Mouse (Mus musculus) midbrain, embryonic 14.5 days (tissue): ENCODE measurements around the gene Bcor. TPM values are rescaled to one million over a fixed set of nuclear protein-coding genes. Genes with fewer than 3 reads are reported as not detected.

ENCODE experiments used
- ATAC-seq: fragments of 200-750 bp; cut with Nextera tagmentation; 2 replicates; pipeline ENCODE4 v1.8.0; 2017; ENCODE audit warnings: moderate number of reproducible peaks, moderate library complexity; ENCODE audit not compliant: low FRiP score, low TSS enrichment
- DNase-seq: peaks from one replicate; pipeline ENCODE4 v3.0.0-alpha.2; 2015
- H3K27ac ChIP-seq: fragments of 300-500 bp; sonication (generic); replicated peaks from 2 replicates; pipeline ENCODE4 v1.5.1; 2014; ENCODE audit warnings: mild to moderate bottlenecking, low read depth, low read length, moderate library complexity
- H3K27me3 ChIP-seq: fragments of 300-500 bp; sonication (generic); 2 replicates; pipeline ENCODE4 v1.6.1; 2014; ENCODE audit warnings: low read length, control low read depth, mixed read lengths; ENCODE audit not compliant: control insufficient read depth, insufficient read depth
- H3K36me3 ChIP-seq: fragments of 300-500 bp; sonication (generic); 2 replicates; pipeline ENCODE4 v1.6.1; 2014; ENCODE audit warnings: low read length, control low read depth; ENCODE audit not compliant: control insufficient read depth, insufficient read depth
- H3K4me1 ChIP-seq: fragments of 300-500 bp; sonication (generic); 2 replicates; pipeline ENCODE4 v1.6.1; 2014; ENCODE audit warnings: mild to moderate bottlenecking, antibody characterized with exemption, low read length, control low read depth; ENCODE audit not compliant: control insufficient read depth, insufficient read depth
- H3K4me2 ChIP-seq: fragments of 300-500 bp; sonication (generic); 2 replicates; pipeline ENCODE4 v1.6.1; 2014; ENCODE audit warnings: mild to moderate bottlenecking, low read length, moderate library complexity
- H3K4me3 ChIP-seq: fragments of 300-500 bp; sonication (generic); replicated peaks from 2 replicates; pipeline ENCODE4 v1.5.1; 2014; ENCODE audit warnings: low read depth, low read length
- H3K9ac ChIP-seq: fragments of 300-500 bp; sonication (generic); replicated peaks from 2 replicates; pipeline ENCODE4 v1.6.1; 2014; ENCODE audit warnings: mild to moderate bottlenecking, low read length, moderate library complexity
- H3K9me3 ChIP-seq: fragments of 300-500 bp; sonication (generic); 2 replicates; pipeline ENCODE4 v1.6.1; 2016; ENCODE audit warnings: low read length, control low read depth, mixed read lengths; ENCODE audit not compliant: control insufficient read depth
- WGBS: fragments of 180-500 bp; shearing (Covaris S2); extraction: QIAGEN DNeasy Blood & Tissue Kit; methylation state at CpG from one replicate; pipeline ENCODE4 v1.1.7; 2014; 5-methylcytosine and 5-hydroxymethylcytosine counted together
- polyA plus RNA-seq: library from polyadenylated mRNA; unstranded; fragments of >200 nt; fragmentation: Nextera tagmentation; extraction: Ambion mirVana; gene quantifications from 2 replicates; pipeline ENCODE4 v1.2.1, GENCODE M21; 2014

Bcor gene
- polyA plus RNA-seq, 1 experiment from 2014 or later = 26.6 TPM

DNA sequence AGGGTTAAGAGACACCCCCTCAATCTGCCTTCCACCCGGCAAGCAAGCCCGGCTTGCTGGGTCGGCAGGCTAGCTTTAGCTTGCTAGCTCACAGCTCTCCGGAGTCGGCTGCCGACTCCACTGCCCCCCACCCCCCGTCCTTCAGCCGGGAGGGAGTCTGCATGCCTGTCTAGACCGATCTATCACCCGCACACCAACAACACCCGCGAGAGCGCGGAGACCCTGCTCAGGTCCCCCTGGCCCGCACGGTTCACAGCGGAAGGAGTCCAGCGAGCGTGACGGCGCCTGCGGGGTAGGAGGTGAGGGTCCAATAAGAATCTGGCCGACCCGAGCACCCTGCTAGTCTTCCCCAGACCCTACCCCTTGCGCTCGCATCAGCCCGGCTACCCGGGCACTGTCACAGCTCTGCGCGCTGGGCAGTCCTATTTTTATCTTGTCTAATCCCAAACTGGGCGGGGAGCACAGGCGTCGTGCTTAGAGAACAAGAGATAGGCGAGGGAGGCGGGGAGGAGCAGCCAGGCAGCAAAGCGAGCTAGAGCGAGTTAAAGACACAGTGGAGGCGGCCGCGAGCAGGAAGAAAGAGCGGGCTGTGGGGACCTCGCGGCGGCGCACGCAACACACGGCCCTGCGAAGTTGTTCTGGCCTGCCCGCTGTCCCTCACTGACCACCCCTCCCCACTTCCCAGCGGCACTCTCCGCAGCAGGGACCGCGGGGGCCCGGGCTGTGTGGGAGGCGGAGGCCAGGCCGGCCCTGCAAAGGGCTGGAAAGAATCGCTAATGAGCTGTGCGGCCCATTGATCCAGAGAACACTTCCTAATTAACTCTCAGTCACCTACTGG, 83.2 kb downstream of the Bcor start:
- H3K27me3 ChIP-seq = peaks cover 19% of the 10 kb centered on the region
- DNase-seq (peak; percentile 80), ATAC-seq (peak; percentile 41)
- H3K36me3 ChIP-seq = no peaks in the 10 kb centered on the region
- no peaks in the 10 kb centered on the region for H3K9me3 ChIP-seq
- H3K4me1 ChIP-seq = peaks cover 32% of the 10 kb centered on the region
- peak overlapping the region; percentile 83 for H3K9ac ChIP-seq
- H3K27ac ChIP-seq = peak overlapping the region; percentile 92
- peak overlapping the region; percentile 62 for H3K4me3 ChIP-seq
- H3K4me2 ChIP-seq = peak overlapping the region; percentile 65
- WGBS = 4% methylated on average over 57 of the region's 58 CpGs

DNA sequence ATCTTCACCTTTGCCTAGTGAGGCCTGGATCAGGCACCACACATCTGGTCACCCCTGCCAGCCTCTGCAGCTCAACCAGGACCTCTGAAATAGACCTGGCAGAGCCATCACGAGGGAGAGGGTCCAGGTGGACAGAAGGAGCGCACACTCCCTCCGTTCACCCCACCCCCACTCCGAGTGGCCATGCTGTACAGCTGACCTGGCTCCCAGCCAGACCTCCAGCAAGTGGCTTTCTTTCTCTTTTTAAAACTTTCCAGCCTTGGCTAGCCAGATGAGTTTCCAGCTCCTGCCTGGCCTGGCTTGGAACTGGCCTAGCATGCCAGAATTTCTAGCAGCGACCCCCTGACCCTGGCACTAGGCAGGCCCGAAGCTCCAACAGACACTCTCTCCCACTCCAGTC, 87.4 kb downstream of the Bcor start:
- Histone ChIP-seq H3K4me2 (peak overlapping the region; percentile 29; the same call in 1 of the 2 replicates), H3K36me3 (no peaks in the 10 kb centered on the region), H3K4me3 (no peak overlapping the region), H3K4me1 (peaks cover 69% of the 10 kb centered on the region), H3K9me3 (no peaks in the 10 kb centered on the region), H3K27me3 (peaks cover 20% of the 10 kb centered on the region; the same call in 1 of the 2 replicates), H3K27ac (no peak overlapping the region), H3K9ac (no peak overlapping the region)
- no peak for ATAC-seq
- WGBS = 21% methylated on average over 6 of the region's 6 CpGs
- no peak for DNase-seq

DNA sequence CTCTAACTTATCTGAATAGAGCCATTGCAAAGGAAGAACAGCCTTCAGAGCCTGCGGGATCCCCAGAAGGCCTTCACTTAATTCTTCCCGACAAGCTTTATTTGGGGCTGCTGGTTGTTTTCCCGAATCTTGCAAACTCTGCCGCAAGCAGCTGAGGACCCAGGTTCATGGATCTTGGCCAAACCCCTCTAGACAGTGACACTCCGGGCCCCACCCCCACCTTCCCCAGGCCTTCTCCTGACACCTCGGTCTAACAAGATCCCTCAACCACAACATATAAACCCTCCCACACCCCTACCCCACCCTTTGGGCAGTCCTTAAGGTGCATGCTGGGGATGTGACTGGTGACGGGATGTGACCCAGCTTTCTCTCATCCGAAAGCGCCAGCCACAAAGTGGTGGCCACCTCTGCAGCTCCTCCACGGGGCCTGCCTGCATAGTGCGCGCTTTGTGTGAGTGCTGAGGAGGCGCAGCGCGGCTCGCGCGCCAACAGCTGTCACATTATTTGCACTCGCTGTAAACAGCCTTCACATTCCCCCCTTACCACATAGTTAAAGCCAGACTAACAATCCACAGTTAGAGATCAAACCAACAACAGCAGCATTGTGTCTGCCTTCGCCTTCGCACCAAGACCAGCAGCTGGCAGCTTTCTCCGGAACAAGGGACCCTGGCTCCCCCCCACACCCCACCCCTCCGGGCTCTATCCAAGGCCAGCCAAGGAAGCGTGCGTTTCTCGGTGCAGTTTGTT, 91.0 kb downstream of the Bcor start:
- Histone ChIP-seq H3K4me1 (peaks cover 76% of the 10 kb centered on the region), H3K27ac (peak overlapping the region; percentile 66), H3K9me3 (no peaks in the 10 kb centered on the region), H3K9ac (no peak overlapping the region; the same call in 1 of the 2 replicates), H3K4me3 (no peak overlapping the region), H3K36me3 (no peaks in the 10 kb centered on the region), H3K27me3 (peaks cover 9% of the 10 kb centered on the region; the same call in 1 of the 2 replicates), H3K4me2 (peak overlapping the region; percentile 45)
- peak; percentile 74 for DNase-seq
- peak; percentile 73 for ATAC-seq
- 3% methylated on average over 26 of the region's 26 CpGs for WGBS

DNA sequence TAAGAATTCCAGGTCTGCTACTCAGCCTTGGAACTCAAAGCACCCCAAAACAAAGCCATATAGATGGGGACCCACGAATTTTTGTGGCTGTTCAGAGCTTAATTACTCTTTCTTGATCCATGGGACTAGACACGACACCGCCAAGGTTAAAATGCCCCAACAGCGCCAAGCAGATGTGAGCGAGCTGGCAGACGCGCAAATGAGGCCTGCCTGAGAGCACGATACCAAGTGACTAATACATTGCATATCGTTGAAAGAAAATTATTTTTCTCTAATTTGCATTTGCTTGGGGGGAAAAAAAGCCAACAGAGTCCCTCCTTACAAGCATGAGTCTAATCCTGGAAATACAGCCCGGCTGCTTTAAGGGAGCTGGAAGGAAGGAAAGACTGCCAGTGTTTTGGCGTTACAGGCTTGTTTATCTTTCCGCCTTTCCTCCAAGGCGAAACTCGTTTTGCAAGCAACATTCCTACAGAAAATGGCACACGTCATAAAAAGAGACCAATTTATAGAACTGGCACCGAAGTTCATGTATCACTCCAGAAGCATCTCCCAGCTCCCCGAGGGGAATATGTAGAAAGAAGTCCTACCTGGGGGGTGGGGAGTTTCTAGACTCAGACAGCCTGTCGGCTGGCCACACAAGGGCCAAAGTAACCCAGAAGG, 92.2 kb downstream of the Bcor start:
- peak overlapping the region; percentile 20; the same call in 1 of the 2 replicates for H3K27ac ChIP-seq
- ATAC-seq (no peak), DNase-seq (no peak)
- peaks cover 75% of the 10 kb centered on the region for H3K4me1 ChIP-seq
- peaks cover 9% of the 10 kb centered on the region for H3K27me3 ChIP-seq
- 10% methylated on average over 18 of the region's 18 CpGs for WGBS
- no peaks in the 10 kb centered on the region for H3K9me3 ChIP-seq
- H3K4me2 ChIP-seq = peak overlapping the region; percentile 45
- no peak overlapping the region for H3K4me3 ChIP-seq
- H3K9ac ChIP-seq = no peak overlapping the region; the same call in 1 of the 2 replicates
- no peaks in the 10 kb centered on the region for H3K36me3 ChIP-seq

DNA sequence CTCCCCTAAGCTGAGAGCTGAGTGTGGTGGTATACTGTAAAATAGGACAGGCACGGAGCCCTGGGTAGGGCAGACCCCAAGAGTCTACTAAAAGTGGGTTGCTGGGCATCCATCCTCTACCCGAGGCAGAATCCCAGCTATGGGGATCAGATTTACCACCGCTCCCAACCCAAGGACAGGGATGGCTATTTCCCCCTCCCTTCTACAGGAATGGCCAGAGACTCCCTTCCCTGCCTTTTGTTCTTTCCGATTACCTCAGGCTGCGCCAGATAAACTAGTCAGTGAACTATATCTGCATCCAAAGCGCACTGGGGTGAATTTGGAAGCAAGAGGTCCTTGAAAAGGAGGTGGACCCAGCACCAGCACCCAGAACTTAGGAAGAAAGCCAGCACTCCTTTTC, 93.1 kb downstream of the Bcor start:
- Histone ChIP-seq H3K9ac (no peak overlapping the region; the same call in 1 of the 2 replicates), H3K9me3 (no peaks in the 10 kb centered on the region), H3K4me3 (no peak overlapping the region), H3K36me3 (no peaks in the 10 kb centered on the region), H3K27ac (no peak overlapping the region), H3K27me3 (peaks cover 9% of the 10 kb centered on the region), H3K4me1 (peaks cover 75% of the 10 kb centered on the region), H3K4me2 (peak overlapping the region; percentile 37)
- DNase-seq (no peak), ATAC-seq (no peak)
- 12% methylated on average over 6 of the region's 6 CpGs for WGBS

DNA sequence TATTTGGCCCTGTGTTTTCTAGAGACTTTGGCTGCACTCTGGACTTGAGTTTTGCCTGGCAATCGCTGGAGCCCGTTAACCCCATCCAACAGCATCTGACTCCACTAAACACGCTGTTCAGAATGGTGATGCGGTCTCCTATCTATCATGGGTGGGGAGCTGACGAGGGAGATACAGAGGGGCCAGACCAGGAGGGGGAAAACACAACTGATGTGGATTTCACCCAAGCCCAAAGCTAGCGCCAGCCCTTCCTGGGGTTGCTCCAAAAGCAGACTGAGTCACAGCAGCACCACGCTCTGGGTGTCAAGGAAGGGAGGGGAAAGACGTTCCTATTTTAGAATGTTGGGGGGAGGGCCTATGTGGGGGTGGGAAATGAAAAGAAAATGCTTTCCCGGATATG, 94.4 kb downstream of the Bcor start:
- H3K9me3 ChIP-seq = no peaks in the 10 kb centered on the region
- H3K4me2 ChIP-seq = no peak overlapping the region
- 36% methylated on average over 9 of the region's 9 CpGs for WGBS
- H3K27me3 ChIP-seq = peaks cover 9% of the 10 kb centered on the region
- no peak for ATAC-seq
- H3K4me3 ChIP-seq = no peak overlapping the region
- H3K9ac ChIP-seq = no peak overlapping the region
- peaks cover 72% of the 10 kb centered on the region for H3K4me1 ChIP-seq
- no peak overlapping the region for H3K27ac ChIP-seq
- H3K36me3 ChIP-seq = no peaks in the 10 kb centered on the region
- DNase-seq = no peak

DNA sequence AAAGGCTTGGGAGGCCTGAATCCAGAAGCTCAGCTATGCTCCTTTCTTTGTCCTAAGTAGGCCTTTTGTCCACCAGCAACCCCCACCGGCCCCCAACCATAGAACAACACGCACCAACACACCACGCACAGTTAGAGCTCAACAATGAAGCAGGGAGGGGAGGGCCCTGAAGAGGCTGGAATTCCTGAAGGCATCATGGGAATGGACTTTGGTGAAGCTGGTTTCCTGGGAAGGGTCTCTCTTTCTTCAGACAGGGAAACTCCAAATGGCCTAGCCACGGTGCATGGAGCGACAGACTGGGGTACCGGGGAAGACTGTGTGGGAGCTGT, 97.3 kb downstream of the Bcor start:
- no peaks in the 10 kb centered on the region; the same call in 1 of the 2 replicates for H3K27me3 ChIP-seq
- no peaks in the 10 kb centered on the region for H3K9me3 ChIP-seq
- DNase-seq = no peak
- peak overlapping the region; percentile 34 for H3K4me2 ChIP-seq
- H3K36me3 ChIP-seq = peaks cover 10% of the 10 kb centered on the region
- 13% methylated on average over 6 of the region's 6 CpGs for WGBS
- no peak overlapping the region for H3K4me3 ChIP-seq
- H3K4me1 ChIP-seq = peaks cover 50% of the 10 kb centered on the region
- peak overlapping the region; percentile 76 for H3K27ac ChIP-seq
- H3K9ac ChIP-seq = no peak overlapping the region
- 0 out of 2 replicates have a peak, but pooled peaks have one; percentile 3 for ATAC-seq

DNA sequence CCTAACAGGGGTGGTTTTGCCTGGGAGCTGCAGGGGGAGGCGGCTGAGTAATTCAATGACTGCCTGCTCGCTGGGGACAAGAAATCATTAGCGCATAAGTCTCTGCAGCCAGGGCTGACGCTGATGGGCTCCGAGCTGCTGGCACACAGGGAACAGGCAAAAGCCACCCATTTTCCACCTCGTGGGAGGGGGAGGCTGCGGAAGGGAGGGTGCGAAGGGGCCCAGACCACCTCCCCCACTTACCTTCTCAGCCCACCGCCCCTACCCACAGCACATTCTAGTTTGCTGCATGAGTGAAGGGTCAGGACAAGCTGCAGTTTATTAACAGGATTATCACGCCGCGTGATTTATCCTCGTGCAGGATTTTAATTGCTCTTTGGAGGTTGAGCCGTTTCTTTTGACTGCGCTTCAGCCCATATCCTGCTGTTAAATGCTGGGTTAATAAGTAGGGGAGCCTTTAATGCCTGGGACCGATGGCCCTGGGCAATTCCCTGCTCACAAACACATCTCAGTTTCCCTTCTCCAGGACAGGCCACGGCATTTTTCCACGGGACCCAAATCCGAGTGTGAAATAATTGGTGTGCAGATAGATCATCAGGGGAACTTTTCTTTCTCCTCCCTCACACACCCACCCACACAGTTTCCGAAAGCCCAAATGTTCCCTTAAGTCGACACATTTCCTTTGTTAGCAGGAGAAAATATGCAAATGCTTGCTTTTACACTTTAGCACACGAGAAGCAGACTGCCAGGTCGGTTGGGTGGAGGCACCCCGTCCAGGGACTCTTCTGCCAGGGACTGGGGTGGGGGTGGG, 97.8 kb downstream of the Bcor start:
- Histone ChIP-seq H3K36me3 (peaks cover 16% of the 10 kb centered on the region), H3K27me3 (no peaks in the 10 kb centered on the region; the same call in 1 of the 2 replicates), H3K27ac (peak overlapping the region; percentile 76), H3K4me1 (peaks cover 44% of the 10 kb centered on the region), H3K4me3 (no peak overlapping the region), H3K9me3 (no peaks in the 10 kb centered on the region), H3K9ac (no peak overlapping the region; the same call in 1 of the 2 replicates), H3K4me2 (peak overlapping the region; percentile 34)
- 13% methylated on average over 24 of the region's 24 CpGs for WGBS
- DNase-seq (peak; percentile 64), ATAC-seq (peak; percentile 47; the same call in 1 of the 2 replicates)
